Mouse (Mus musculus) thymus, adult 2 months (tissue): ENCODE results near the gene Jup.

Source experiments
- CTCF ChIP-seq: fragments of 200-500 bp; IDR thresholded peaks from 2 replicates; pipeline ENCODE4 v1.5.1; 2012; ENCODE audit warnings: mild to moderate bottlenecking, control low read depth, low read length, moderate library complexity, borderline replicate concordance; ENCODE audit not compliant: control insufficient read depth, poor library complexity, insufficient read depth; ENCODE audit errors: extremely low read depth
- POLR2A ChIP-seq: fragments of 200-500 bp; IDR thresholded peaks from 2 replicates; pipeline ENCODE4 v1.6.1; 2012; ENCODE audit warnings: mild to moderate bottlenecking, low read length, control low read depth, moderate library complexity; ENCODE audit not compliant: control insufficient read depth, poor library complexity, insufficient read depth; ENCODE audit errors: extremely low read depth

DNA sequence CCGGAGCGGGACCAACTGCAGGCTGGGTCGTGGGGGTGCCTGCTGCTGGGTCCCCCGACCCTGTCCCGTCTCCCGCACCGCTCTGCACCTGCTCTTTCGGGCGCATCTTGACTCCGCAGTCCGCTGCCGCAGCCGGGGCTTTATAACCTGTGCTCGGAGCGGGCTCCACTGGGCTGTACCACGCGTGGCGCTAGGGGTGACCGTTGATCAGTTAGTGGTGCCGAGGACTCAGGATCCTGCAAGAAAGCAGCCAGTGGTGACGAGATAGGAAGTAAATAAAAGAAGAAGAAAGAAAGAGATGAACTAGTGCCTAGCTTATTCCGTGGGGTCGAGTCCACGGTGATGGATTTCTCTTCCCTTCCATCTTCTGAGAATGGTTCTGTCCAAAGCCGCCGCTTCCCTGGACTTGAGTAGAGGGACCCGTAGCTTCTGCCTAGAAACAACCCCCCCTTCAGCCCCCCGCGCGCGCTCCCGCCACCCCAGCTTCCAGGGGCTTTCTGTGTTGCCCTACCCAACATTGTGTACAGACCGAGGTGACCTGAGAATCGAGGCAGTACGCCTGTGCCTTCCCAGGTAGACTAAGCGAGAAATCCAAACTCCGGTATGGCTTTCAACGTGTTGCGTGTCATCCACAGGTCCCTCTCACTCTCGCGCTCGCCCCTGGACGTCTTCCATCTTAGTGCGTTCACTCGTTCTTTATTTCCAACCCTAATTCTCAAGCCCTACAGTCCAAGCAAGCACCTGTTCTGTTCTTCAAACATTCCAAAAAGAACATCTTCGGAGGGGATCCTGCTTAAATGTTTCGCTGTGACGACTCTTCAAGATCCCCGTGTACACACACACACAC is 41.4 kb downstream of the Jup start, which contains the start of gene Hap1:
- TF ChIP-seq CTCF (no peak), POLR2A (no peak)
